Mouse (Mus musculus) hematopoietic stem cell, adult 5-6 weeks (primary cell): Measurements from ENCODE around the gene Ddx21. TPM values are rescaled to one million over a fixed set of nuclear protein-coding genes. Genes with fewer than 3 reads are reported as not detected.

Experiments used
- ATAC-seq, 2 experiments: fragments of 125-278 bp in 1 of 2; replicated peaks in 1 of 2; 2 replicates each; pipeline ENCODE4 v1.8.0; 2016 to 2017; ENCODE audit warnings: inconsistent platforms in 2 of 2, mild to moderate bottlenecking in 2 of 2, moderate number of reproducible peaks in 2 of 2, low read depth in 1 of 2, moderate TSS enrichment in 1 of 2; ENCODE audit not compliant: low FRiP score in 2 of 2, poor library complexity in 2 of 2, severe bottlenecking in 2 of 2, insufficient read depth in 1 of 2, low TSS enrichment in 1 of 2
- total RNA-seq: library from RNA; stranded (forward); fragments of 172-1452, 232-1000 nt; gene quantifications from 2 replicates; pipeline ENCODE4 v1.2.3, GENCODE M21; 2017

Gene Ddx21
- total RNA-seq, 1 experiment from 2014 or later = 198 TPM

DNA sequence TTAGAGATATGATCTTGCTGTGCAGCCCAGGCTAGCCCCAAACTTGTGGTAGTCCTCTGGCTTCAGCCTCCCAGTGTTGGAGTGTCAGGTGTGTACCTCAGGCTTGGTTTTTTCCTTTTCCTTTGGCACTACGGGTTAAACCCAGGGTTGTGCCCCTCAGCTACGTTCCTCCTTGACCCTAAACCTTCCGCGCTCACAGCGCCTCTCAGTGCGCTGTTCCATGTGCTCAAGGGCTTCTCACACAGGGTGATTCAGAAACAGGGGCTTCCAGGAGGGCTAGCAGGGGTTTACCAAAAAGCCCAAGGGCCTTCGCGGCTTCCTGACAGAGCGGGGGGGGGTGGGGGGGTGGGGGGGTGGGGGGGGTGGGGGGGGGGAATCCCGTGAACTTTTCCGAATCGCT, 59.6 kb downstream of the Ddx21 start:
- ATAC-seq = no peak

DNA sequence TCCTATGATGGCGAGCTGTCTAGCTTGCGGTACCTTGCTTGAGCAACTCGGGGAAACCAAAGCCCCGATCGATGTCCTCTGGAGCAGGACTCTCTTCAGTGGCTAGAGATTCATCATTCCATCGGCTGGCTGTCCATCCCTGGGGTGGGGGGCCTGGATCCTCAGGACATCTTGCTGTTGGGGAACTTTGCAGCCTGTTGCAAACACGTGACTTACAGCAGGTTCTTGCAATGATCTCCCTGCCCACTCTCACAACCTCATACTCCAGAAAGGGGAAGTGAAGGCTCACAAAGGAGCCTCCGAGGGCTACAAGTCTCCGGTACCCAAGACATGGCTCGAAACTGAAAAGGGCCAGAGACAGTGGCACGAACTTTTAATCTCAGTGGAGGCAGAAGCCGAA, 60.6 kb downstream of the Ddx21 start:
- peak; percentile 36 to 38; a peak in 2 of 4 replicates for ATAC-seq

DNA sequence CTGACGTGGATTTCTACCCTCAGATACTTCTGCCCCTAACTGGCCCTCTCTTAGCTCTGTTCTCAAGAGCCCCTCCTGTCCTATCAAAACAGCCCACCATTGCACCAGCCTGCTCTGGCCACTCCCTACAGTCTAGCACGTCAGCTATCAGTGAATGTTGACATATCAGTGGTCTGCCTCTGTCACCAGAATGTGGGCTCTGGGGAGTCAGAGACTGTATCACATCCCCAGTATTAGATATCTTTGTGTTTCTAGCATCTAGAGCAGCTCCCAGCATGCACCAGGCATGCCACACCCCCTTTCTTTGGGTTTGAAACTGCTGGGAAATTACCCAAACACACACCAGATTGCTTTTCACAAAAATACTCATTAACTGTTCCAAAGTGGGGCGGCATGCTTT, 61.3 kb downstream of the Ddx21 start:
- ATAC-seq = no peak

DNA sequence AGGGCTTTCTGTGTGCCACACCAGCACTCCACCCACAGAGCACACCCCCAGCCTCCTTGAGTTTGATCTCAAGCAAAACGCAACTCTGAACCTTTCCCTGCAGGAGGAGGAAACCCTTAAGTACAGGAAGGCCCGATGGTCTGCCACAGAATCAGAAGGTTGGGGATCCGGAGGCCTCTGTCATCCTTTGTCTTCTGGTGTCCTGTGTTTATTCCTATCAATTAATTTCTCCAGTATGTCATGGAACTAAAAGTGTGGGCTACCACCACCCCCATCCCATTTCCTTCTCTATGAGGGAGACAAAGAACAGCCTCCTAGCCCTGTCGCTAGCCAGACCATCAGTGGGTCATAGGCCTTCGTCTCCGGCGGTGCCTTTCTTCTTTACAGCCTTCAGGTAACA, 67.6 kb downstream of the Ddx21 start:
- no peak for ATAC-seq

DNA sequence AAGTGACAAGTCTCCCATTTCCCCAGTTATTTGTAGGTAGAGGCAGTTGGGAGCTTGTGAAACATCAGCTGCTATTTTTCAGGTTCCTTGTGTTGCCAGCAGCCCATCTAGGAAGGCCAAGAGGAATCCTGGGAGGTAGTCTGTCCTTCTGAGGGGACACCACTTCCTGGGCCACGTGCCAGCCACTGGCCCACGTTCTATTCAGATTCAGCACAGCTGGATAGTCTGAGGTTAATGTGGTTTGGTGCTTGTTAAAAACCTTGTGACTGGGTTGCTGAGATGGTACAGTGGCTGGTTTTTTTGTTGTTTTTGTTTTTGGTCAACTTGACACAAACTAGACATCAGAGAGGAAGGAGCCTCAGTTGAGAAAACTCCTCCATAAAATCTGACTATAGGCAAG, 69.2 kb downstream of the Ddx21 start:
- peak; percentile 75 for ATAC-seq

Other genes starting within 250 kb of the Ddx21 start
- 99.6 and 155 TPM in 2 replicates for gene Hk1, start 222.4 kb downstream of the Ddx21 start, total RNA-seq
- gene Hkdc1, start 179.8 kb downstream of the Ddx21 start, total RNA-seq = not detected in 2 replicates
- 0.69 and 2.6 TPM in 2 replicates for gene 4930507D05Rik, start 152.8 kb downstream of the Ddx21 start, total RNA-seq
- 45.0 and 48.8 TPM in 2 replicates for gene Supv3l1, start 152.5 kb downstream of the Ddx21 start, total RNA-seq
- gene Vps26a, start 115.5 kb downstream of the Ddx21 start, total RNA-seq = 66.4 and 75.1 TPM in 2 replicates
- 1,380 and 1,792 TPM in 2 replicates for gene Srgn, start 74.8 kb downstream of the Ddx21 start, total RNA-seq
- gene Kif1bp, start 23.8 kb downstream of the Ddx21 start, total RNA-seq = 21.0 and 26.4 TPM in 2 replicates
- 112 and 146 TPM in 2 replicates for gene Ddx50, start 48.9 kb upstream of the Ddx21 start, total RNA-seq
- gene Stox1, start 123.8 kb upstream of the Ddx21 start, total RNA-seq = 3.3 and 4.3 TPM in 2 replicates
- gene Ccar1, start 190.0 kb upstream of the Ddx21 start, total RNA-seq = 118 and 120 TPM in 2 replicates